Comparison of ENCODE assay signal across 11 mouse cellular contexts in the genomic region with DNA sequence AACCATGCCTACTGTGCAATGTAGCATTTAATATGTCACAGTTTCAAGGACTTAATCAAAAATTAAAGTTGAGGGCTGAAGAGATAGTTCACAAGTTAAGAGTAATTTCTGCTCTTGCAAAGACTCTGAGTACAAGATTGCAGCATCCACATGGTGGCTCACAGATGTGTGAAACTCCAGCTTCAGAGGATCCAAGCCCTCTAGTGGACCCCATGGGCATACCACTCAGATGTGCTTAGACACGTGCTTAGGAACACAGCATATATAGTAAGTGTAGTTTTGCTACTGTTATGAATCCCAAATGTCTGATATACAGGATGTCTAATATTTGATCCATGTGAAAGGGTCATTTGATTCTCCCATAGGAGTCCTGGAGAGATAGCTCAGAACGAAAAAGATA. TPM values are rescaled to one million over a fixed set of nuclear protein-coding genes. Genes with fewer than 3 reads are reported as not detected.
DNase-seq lines count a peak whose midpoint lies in the region; ATAC-seq and TF ChIP-seq lines count a peak whose summit lies in the region.
"Had no signal": no experiment of that assay in that cellular context is flagged by ENCODE, and none has a peak within 500 bp of the region (broad histone marks: within the 10 kb centered on the region; RNA-seq: fewer than 3 reads in every experiment).

No protein-coding gene starts in this region.

- 60% methylated on average over 2 of the region's 2 CpGs for WGBS in hindbrain, postnatal 0 days
- 62% methylated on average over 2 of the region's 2 CpGs for WGBS in hindbrain, embryonic 13.5 days
- 56% methylated on average over 2 of the region's 2 CpGs for WGBS in liver, postnatal 0 days (ENCODE audit: insufficient replicate concordance)

- DNase-seq in hindbrain, postnatal 0 days (ENCODE audit: low spot score) = no peak
- peak; percentile 37 for DNase-seq in A20 (ENCODE audit: low read depth, low spot score)
- no peak for DNase-seq in Patski (ENCODE audit: low read depth, low spot score)
- no peak for DNase-seq in liver, postnatal 0 days
- no peak for DNase-seq in yolk sac, embryonic 10.5 days (ENCODE audit: low spot score)
- DNase-seq in ovary, postnatal 14 days (ENCODE audit: low spot score) = no peak
- DNase-seq in left cerebral cortex, adult 9 months (ENCODE audit: low spot score in 2 of 2) = no peak
- DNase-seq: cerebellum, postnatal 10 days; kidney, adult 11 months had no signal

- in situ Hi-C loops in Patski (cut with MboI; ENCODE audit: low pct_unique_long_range_greater_than_20kb) = no loop called here

- H3K4me3 ChIP-seq in hindbrain, postnatal 0 days (ENCODE audit: low read length) = no peak overlapping the region
- H3K4me3 ChIP-seq in hindbrain, embryonic 13.5 days = no peak overlapping the region
- no peak overlapping the region for H3K4me3 ChIP-seq in liver, postnatal 0 days (ENCODE audit: low read depth, low read length)
- H3K4me3 ChIP-seq: myocyte had no signal

- POLR2A ChIA-PET in Patski (lab: Charles Lee) = no interaction called here

- no peaks in the 10 kb centered on the region for H3K4me1 ChIP-seq in hindbrain, postnatal 0 days (ENCODE audit: insufficient read depth, low read length)
- no peaks in the 10 kb centered on the region for H3K4me1 ChIP-seq in hindbrain, embryonic 13.5 days (replicated peaks)
- no peaks in the 10 kb centered on the region for H3K4me1 ChIP-seq in liver, postnatal 0 days (ENCODE audit: insufficient read depth)

- no peak for ATAC-seq in hindbrain, postnatal 0 days
- no peak for ATAC-seq in hindbrain, embryonic 13.5 days (ENCODE audit: low FRiP score)
- no peak for ATAC-seq in Patski
- ATAC-seq in liver, postnatal 0 days = no peak

- no peaks in the 10 kb centered on the region for H3K36me3 ChIP-seq in hindbrain, postnatal 0 days (ENCODE audit: insufficient read depth, low read length)
- H3K36me3 ChIP-seq in hindbrain, embryonic 13.5 days = no peaks in the 10 kb centered on the region
- no peaks in the 10 kb centered on the region for H3K36me3 ChIP-seq in liver, postnatal 0 days (replicated peaks; ENCODE audit: insufficient read depth, low read length)

- no peaks in the 10 kb centered on the region for H3K9me3 ChIP-seq in hindbrain, postnatal 0 days (ENCODE audit: low read length)
- no peaks in the 10 kb centered on the region for H3K9me3 ChIP-seq in hindbrain, embryonic 13.5 days
- H3K9me3 ChIP-seq in liver, postnatal 0 days (ENCODE audit: low read length) = no peaks in the 10 kb centered on the region

- H3K27ac ChIP-seq in hindbrain, postnatal 0 days = no peak overlapping the region
- H3K27ac ChIP-seq in hindbrain, embryonic 13.5 days = no peak overlapping the region
- H3K27ac ChIP-seq in liver, postnatal 0 days (ENCODE audit: low read depth) = no peak overlapping the region

- no peaks in the 10 kb centered on the region for H3K27me3 ChIP-seq in hindbrain, postnatal 0 days (ENCODE audit: insufficient read depth, low read length)
- H3K27me3 ChIP-seq in hindbrain, embryonic 13.5 days = no peaks in the 10 kb centered on the region
- peaks cover 43% of the 10 kb centered on the region for H3K27me3 ChIP-seq in Patski
- H3K27me3 ChIP-seq in liver, postnatal 0 days (ENCODE audit: insufficient read depth, low read length) = no peaks in the 10 kb centered on the region

- CTCF ChIA-PET in Patski (lab: Charles Lee) = no interaction called here

- no peak overlapping the region for H3K9ac ChIP-seq in hindbrain, postnatal 0 days (replicated peaks; ENCODE audit: low read length)
- no peak overlapping the region for H3K9ac ChIP-seq in hindbrain, embryonic 13.5 days
- H3K9ac ChIP-seq in liver, postnatal 0 days (replicated peaks) = no peak overlapping the region

- TF ChIP-seq EP300 in liver, postnatal 0 days (IDR thresholded peaks at IDR 0.05; ENCODE audit: low read depth) = no peak

- H3K4me2 ChIP-seq in hindbrain, postnatal 0 days (ENCODE audit: low read depth, low read length) = no peak overlapping the region
- H3K4me2 ChIP-seq in hindbrain, embryonic 13.5 days = no peak overlapping the region
- no peak overlapping the region for H3K4me2 ChIP-seq in liver, postnatal 0 days (ENCODE audit: low read depth, low read length)

- TF ChIP-seq CTCF in hindbrain, postnatal 0 days (IDR thresholded peaks at IDR 0.05; ENCODE audit: low read depth) = peak; percentile 39
- peak; percentile 51 for TF ChIP-seq CTCF in Patski (IDR thresholded peaks at IDR 0.05)
- peak; percentile 52 for TF ChIP-seq CTCF in liver, postnatal 0 days (IDR thresholded peaks at IDR 0.05; ENCODE audit: low read depth)

RNA-seq across cellular contexts. Expression of a gene that starts 55.0 kb away (rescaled TPM):
- 8.6 and 9.0 TPM in 2 replicates for total RNA-seq in hindbrain, postnatal 0 days (2014; rRNA removed)
- 23.3 and 24.6 TPM in 2 replicates for polyA plus RNA-seq in hindbrain, postnatal 0 days (2015; fragmentation: Nextera tagmentation; extraction: Ambion mirVana)
- polyA plus RNA-seq in hindbrain, embryonic 13.5 days (2015; fragmentation: Nextera tagmentation; extraction: Ambion mirVana) = 25.5 and 27.3 TPM in 2 replicates
- polyA plus RNA-seq in Patski (2021) = 52.6 TPM
- 39.4 and 42.7 TPM in 2 replicates for polyA plus RNA-seq in liver, postnatal 0 days (2015; fragmentation: Nextera tagmentation; extraction: Ambion mirVana)
